Mouse (Mus musculus) ovary, postnatal 14 days (tissue): ENCODE results near the gene Gm17949.

Experiments used
- DNase-seq: peaks from one replicate; pipeline ENCODE4 v3.0.0; 2022; ENCODE audit warnings: low spot score

Gm17949 gene

DNA sequence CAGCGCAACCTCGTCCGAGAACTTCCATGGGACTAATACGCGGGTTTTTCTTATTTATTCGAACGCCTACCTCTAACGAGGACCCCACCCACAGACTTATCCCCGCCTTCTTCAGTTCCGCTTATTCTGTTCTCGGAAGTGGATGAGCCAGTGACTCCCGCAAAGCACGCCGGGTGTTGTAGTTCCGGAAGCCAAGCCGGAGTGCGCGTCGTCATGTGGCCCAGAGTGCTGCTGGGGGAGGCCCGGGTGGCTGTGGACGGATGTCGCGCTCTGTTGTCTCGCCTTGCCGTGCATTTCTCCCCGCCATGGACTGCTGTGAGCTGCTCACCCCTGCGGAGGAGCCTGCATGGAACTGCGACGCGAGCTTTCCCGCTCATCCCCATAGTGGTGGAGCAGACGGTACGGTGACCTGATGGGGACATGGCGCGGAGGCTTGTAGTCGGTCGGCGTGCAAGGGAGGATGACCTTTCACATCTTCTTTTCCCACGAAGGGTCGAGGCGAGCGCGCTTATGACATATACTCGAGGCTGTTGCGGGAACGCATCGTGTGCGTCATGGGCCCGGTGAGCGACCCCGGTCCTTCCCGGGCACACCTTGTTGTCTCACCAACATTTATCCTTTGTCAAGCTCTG is 21.0 kb upstream of the Gm17949 start, which contains the start of gene Clpp:
Gene Clpp, plus strand, starts transcription at position 191 of the 632 bp plus-strand sequence.
- DNase-seq, result peak; percentile 81

DNA sequence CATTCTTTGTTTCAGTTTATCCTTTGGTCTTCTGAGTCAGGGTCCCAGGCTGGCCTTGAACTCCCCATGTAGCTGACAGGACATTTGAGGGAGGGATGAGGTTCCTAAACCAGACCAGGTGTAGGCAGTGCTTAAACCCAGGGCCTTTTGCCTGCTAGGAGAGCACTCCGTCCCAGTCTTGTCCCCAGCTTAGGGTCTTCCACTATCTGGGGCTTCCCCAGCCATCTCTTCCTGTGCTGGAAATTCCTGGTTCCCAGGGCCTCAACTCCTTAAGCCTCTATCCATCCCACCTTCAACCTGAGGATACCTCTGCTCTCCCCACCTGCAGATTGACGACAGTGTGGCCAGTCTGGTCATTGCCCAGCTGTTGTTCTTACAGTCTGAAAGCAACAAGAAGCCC is 20.3 kb upstream of the Gm17949 start:
- no peak for DNase-seq

DNA sequence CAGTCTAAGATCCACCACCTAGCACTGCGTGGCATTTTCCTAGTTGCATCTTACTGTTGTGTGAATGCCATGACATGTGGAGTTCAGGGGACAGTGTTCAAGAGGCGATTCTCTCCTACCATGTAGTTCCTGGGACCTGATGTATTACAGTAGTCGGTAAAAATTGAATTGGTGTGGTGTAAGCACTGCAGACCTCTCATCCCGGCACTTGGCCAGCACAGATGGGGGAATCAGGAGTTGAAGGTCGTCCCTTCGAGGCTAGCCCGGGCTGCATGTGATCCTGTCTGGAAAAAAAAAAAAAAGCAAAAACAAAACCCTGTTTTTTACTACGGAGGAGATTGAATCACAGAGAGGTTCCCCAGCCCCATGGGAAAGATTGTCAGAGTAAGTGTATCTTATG is 16.2 kb upstream of the Gm17949 start:
- DNase-seq, result no peak

DNA sequence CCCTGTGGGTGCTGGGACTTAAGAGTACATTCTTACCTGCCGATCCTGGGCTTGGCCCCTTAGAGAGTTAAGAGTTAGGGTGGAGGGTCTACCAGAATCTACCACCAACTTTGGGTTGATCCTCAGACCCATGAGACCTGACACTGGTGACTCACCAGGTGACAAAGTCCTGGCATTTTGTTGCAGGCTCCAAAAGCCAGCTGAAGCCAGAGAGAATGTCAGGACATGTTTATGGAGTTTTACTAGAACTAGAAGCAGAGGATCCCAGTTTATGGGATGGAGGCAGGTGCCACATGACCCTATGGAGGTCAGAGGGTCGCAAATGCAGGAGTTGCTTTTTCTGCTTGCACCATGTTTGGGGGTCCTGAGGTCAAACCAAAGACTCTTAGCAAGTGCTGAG is 14.8 kb upstream of the Gm17949 start:
- no peak for DNase-seq

DNA sequence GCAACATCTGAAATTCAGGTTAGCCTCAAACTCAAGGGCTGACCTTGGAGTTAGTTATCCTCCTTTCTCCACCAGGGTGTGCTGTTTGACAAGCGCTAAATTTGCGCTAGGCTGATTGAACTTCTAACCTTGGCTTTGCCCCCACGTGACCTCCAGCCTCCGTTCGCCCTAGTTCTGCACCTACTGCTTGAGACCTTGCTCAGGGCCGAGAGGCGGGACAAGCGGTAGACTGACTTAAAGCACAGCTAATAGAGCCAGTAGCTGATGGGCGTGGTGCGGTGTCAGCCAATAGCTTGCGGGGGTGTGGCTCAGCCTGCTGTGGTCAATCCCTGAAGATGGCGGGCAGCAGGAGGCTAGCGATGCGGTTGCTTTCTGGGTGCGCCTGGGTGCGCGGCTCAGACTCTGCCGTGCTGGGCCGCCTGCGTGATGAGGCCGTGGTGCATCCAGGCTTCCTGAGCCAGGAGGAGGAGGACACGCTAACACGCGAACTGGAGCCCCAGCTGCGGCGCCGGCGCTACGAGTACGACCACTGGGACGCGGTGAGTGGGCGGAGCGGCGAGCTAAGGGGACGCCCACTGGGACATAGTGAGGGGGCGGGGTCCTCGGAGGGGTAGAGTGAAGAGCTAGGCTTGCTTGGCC is 14.1 kb upstream of the Gm17949 start, which contains the start of gene Alkbh7:
Gene Alkbh7, plus strand, starts transcription at position 311 of the 639 bp plus-strand sequence.
- DNase-seq, result peak; percentile 76

DNA sequence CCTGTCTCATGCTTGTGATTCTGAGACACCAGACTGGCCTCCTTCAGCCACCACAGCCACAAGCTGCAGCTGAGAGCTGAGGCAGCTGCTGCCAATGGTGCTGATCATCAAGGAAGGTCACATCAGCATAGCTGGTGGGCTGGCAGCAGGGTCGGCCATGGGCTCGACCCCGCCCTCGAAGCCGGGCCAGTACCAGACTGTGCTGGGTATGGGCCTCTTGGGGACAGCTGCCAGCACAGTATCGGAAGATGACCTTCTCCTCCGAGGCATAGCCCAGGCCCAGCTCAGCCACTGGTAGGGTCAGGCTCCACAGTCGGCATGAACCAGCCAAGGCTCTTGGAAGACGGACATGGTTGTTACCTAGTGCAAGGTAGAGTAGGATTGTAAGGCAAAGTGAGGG is 11.9 kb upstream of the Gm17949 start:
- DNase-seq, result no peak

DNA sequence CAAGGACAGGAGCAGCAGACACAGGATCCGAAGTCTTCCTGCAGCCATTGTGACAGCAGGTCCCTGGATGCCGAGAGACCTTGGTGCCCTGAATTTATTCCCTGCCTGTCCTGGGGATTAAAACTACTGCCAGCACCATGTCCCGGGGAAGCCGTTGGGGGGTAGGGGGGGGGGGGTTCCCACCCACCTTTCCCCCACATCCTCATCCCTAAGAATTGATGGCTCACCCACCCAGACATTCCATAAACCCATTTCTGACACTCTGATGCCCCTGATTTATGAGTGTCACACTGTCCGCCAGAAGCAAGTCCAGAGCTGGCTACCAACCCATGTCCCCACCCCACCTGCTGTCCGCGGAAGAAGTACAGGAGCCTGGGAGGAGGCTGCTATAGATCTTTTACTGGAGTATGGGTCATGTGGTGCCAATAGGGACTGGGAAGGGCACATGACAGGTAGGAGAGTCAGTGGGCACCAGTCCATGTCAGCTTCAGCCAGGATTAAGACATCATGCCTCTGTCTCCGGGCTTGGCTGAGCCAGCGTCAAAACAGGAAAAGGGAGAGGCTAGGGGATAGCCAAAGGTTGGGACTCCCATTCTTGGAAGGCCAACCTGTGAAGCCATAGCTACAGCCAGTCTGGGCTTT is 11.2 kb upstream of the Gm17949 start, which contains the start of gene Pspn:
Gene Pspn, minus strand, starts transcription at position 51 of the 642 bp plus-strand sequence.
- DNase-seq, result no peak

DNA sequence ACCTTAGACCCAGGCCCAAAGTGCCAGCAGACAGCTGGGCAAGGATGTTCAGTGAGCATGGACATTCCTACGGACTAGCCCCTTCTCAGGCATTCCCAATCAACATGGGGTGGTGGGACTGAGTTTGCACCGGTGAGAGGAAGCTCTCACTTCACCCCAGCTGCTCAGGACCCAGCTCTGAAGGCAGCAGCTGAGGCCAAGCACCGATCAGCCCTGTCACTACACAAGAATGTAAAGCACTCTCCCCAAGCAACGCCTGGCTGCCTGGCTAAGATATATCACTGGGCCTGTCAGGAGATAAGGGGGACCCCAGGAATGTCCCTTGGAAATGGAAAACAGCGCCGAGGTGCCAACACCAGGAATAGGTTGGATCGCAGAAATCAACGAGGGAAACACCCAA is 10.0 kb upstream of the Gm17949 start:
- no peak for DNase-seq

DNA sequence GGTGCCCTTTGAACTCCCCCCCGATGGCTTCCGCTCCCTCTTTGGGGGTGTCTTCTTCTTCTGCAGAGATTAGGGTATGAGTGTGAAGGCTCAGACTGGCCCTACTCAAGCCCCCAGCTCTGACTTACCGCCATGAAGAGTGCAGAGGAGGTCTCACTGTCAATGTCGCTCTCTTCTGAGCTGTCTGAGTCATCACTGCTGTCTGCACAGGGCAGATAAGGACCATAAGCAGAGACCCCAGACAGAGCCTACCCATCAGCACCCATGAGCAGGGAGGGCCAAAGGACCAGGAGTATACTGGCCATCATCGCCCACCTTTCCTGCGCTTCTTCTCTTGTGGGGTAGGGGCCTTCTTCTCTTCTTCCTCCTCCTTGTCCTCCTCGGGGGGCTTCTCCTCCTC is 7.3 kb upstream of the Gm17949 start:
- DNase-seq, result no peak

DNA sequence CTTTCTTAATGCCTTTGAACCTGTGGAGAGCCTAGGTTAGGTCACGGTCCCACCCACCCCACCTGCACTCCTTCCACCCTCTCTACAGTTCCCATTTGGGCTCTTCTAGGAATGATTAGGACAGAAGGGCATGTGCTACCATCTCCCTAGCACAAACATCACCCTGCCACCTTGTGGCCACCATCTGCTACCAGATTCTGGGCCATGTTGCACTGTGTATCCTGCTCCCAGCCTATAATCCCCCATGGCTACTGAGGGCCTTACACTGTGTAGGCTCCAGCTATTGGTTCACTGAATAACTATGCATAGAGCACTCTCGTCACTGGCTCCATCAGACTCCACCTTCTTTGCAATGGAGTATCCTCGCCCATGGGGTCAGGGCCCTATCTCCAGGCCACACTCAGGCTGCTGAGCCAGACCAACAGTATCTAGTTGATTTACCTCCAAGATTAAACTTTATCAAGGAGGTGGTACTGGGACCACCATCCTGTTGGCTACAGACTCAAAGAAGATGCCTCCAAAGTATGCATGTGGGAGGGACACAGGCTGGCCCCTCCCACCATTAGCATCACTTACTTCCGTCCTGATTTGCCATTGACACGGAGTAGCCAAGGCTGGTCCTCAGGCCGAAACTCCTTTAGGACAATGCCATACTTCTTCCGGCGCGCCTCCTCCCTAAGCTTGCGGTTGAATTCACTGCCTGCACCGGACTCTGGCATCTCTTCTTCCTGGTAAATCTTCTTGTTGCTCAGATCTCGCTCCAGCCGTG is 3.9 kb upstream of the Gm17949 start:
- no peak for DNase-seq

DNA sequence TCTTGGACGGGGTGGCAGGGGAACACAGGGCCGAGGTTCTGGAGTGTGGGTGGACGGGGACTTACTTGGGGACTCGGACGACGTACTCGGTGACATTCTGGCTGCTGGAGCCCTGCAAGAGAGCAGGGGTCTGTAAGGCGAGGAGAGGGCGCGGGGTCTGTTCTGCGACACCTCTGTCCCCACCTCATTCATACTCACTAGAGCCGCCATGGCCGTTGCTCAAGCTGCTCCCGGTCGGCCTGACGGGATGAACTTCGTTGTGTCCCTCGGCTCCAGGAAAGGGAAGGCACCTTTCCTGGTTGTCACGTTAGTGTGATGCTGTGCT is 396 bp upstream of the Gm17949 start:
- DNase-seq, result no peak

DNA sequence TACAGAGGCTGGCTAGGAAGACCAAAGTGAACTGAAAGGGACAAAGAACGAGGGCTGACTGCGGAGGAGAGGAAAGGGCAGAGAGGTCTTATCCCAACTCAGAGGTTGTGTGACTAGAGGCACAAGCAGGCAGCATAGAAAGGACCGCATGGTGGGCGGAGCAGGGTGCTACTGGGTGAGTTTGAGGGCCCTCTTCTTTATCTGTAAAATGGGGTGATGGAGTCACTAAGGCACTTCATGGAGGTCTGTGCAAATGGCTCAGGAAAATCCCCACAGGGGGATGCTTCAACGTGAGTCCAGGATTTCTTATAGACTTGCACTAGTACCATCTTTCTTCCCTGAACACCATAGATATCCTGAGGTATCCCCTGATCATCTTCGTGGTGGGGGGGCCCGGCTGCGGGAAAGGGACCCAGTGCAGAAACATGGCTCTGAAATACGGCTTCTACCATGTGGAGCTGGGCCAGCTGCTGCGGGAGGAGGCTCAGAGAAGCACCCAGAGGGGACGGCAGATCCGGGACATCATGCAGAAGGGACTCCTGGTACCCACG is 1.1 kb downstream of the Gm17949 start:
- DNase-seq, result no peak

DNA sequence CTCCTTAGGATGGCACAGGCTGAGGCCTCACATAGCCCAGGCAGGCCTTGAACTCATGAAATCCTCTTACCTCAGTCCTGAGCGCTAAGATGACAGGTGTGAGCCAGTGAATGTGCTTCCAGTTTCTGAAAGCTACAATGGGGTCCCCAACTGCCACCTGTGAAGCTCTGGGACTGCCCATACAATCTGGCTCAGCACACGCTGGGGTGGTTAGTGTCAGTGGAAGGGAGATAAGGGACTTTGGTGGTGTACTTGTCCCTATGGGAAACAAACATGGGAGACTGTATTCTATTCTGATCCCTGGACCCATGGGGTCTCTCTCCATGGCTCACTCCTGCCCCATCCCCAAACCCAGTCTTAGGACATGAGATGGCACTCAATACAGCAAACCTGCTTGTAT is 8.4 kb downstream of the Gm17949 start:
- DNase-seq, result no peak

DNA sequence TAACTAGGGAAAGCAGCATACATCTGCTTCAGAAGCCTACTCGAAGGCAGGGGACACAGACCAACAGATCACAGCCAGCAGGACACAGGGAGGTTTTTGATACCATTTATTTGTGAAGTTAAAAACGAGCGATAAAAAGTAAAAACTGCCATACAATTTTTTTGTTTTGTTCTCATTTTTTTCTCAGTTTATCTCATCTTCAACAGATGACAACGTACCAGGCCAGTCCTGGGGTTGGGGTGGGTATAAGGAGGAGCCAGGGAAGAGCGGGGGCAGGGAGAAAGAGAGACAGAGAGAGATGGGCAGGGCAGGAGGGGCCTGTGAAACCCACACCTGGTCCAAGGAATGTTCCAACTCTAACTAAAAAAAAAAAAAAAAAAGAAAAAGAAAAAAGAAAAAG is 9.7 kb downstream of the Gm17949 start:
- no peak for DNase-seq

DNA sequence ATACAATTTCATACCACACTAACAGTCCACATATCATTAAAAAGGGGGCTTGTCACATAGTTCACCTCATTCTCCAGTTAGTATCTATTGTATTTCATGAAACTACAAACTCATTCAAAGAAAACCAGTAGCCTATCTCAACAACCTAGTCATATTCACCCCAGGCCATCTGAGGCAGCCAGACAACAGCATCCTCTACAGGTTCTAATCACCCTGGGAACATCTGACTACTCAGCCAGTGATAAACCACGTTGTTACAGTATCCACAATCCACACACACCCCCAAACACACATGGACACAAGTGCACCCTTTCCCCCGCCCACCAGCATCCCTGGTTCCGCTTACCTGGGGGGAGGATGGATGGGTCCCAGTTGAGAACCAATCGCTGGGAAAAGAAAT is 16.2 kb downstream of the Gm17949 start:
- DNase-seq, result no peak

DNA sequence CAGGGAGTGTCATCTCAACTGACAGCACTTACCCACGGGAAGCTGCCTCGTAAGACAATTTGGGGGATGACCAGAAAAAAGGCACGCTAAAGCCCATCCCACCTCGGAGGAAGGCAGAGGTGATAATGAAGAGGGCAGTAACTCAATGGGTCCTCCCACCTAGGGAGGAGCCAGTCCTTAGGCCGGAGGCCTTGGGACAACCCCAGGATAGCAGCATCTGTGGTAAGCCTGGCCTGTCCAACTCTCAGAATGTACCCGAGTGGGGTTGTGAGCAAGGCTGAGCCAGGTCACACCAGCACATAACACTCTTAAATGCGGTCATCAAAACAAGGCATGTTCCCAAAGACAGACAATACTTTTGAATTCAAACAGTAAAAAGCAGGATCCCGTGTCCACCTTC is 18.4 kb downstream of the Gm17949 start:
- no peak for DNase-seq

DNA sequence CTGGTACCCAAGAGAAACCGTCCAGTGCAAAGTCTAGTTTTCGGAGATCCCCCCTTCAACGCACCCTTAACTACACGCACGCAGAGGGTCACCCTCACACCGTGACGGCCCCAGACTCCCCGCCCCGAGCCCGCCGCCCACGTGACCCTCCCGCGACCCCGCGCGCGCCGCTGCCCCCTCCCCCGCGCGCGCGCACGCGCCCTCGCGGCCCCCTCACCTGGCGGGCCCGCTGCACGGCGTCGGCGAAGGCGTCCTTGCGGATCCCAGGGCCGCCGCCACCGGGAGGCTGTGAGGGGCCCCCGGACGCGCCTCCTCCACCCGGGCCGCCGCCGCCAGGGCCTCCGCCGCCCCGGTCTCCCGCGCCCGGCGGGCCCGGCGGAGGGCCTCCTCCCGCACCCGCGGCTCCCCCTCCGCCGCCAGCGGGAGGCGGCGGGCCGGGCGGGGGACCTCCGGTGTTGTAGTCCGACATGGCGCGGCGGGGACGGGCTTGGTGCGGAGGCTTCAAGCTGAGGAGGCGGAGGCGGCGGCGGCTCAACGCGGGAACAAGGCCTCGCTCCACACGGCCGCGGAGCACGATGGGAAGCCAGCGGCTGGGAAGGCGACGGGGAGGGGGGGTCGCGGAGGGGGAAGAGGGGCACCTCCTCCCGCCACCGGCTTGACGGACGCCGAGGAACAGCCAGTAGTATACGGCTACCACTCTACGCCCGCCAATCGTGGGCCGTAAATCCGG is 19.8 kb downstream of the Gm17949 start, which contains the start of gene Khsrp:
Gene Khsrp, minus strand, starts transcription at position 592 of the 730 bp plus-strand sequence.
- peak; percentile 33 for DNase-seq

DNA sequence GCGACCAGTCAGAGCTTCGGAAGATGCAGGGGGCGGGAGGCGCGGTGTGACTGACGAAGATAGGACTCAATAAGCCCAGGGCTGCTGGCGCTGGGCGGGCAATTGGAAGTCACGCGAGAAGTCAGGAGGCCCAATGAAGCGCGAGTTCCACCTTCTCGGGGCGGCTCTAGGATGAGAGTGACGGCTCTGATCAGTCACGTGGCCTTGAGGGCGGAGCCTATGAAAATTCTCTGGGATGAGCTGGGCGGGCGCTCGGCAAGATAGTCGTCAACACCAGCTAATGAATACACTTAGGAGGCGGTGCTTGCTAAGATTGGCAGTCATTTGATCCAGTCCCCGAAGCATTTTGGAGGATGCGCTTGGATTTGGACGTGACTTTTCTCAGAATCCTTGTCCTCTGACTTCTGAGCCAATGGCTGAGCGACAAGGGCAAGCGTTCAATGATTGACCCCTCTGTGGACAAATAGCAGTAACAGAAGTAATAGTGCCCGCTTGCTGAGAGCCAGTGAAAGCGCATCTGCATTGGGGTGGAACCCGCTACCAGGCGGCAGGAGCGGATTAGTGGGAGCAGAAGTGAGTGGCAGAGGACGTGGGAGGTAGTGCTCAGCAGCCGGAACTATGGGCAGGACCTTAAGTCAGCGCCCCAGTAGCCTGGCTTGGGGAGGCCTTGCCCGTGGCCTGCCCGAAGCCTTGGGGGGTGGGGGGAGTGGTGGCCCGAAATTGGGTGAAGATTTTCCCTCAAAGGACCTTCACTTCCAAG is 20.6 kb downstream of the Gm17949 start:
- DNase-seq, result peak; percentile 94

DNA sequence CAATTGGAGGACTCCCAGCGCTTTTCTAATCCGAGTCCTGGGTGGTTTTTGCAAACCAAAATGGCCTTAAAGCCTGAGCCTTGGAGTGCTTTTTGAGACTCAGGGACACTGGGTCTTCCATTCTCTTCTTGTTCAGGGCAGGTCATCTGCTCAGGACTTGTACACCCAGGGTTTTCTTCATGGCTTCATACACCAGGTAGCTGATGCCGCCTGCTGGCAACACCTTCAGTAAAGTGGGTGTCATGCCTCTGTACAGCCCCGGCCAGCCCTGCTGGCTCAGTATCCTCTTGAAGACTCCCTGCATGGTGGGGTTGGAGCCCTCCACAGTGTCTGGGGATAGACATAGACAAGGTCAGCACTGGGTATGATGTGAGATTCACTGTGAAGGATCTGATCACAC is 21.6 kb downstream of the Gm17949 start:
- DNase-seq, result no peak

DNA sequence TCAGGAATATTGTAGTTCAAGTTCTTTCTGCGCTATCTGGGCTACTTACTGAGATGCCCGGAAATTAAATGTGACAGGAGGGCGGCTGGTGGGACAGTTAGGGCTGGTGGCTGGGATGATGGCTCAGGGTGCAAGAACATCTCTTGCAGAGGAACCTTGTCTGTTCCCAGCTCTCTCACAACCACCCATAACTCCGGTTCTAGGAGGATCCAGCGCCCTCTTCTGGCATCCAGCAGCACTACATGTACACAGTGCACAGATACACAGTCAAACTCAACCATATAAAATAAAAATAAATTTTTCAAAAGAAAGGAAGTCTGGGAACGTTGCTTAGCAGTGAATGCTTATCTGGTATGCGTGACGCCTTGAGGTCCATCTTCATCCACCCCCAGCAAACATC is 27.7 kb downstream of the Gm17949 start:
- no peak for DNase-seq

DNA sequence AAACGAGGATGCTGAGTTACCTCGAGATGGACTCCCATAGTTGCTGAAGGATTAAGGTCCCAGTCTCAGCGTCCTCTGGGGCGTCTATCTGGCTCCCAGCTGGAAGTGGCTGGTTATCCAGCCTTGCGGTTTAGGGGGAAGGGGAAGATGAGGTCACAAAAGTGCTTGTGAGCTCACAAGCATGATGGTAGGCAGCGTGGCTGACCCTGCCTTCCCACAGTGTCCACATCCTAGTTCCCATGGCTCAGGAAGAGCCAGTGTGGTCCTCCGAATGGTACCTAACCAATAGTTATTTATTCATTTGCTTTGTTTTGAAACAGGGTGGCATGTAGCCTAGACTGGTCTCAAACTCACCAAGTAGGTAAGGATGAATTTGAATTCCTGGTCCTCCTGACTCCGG is 30.3 kb downstream of the Gm17949 start, which contains the start of gene Slc25a41:
Gene Slc25a41, minus strand, starts transcription at position 101 of the 400 bp plus-strand sequence.
- no peak for DNase-seq
